Mouse (Mus musculus) erythroblast, embryonic 14.5 days (primary cell): ENCODE measurements around the gene Lypd1. TPM values are rescaled to one million over a fixed set of nuclear protein-coding genes. Genes with fewer than 3 reads are reported as not detected.

Experiments used
- H3K27me3 ChIP-seq: 2 replicates; pipeline ENCODE4 v1.6.1; 2012; ENCODE audit warnings: inconsistent platforms; ENCODE audit not compliant: control insufficient read depth
- H3K36me3 ChIP-seq: 2 replicates; pipeline ENCODE4 v1.6.1; 2012; ENCODE audit warnings: mild to moderate bottlenecking, inconsistent platforms; ENCODE audit not compliant: control insufficient read depth
- H3K4me1 ChIP-seq: 2 replicates; pipeline ENCODE4 v1.6.1; 2012; ENCODE audit warnings: inconsistent platforms; ENCODE audit not compliant: control insufficient read depth
- H3K4me3 ChIP-seq: replicated peaks from 2 replicates; pipeline ENCODE3; 2012; ENCODE audit warnings: moderate library complexity, mild to moderate bottlenecking, inconsistent platforms
- H3K9me3 ChIP-seq: 2 replicates; pipeline ENCODE4 v1.6.1; 2012; ENCODE audit warnings: low read length, inconsistent platforms, mixed read lengths; ENCODE audit not compliant: control insufficient read depth
- GATA1 ChIP-seq: IDR thresholded peaks from 2 replicates; pipeline ENCODE4 v1.6.1; 2012; ENCODE audit warnings: low read length, inconsistent platforms, mixed read lengths
- TAL1 ChIP-seq: IDR thresholded peaks from 3 replicates; pipeline ENCODE4 v1.6.1; 2012; ENCODE audit warnings: low read length, inconsistent platforms, mixed read lengths
- polyA plus RNA-seq: library from polyadenylated mRNA; stranded (reverse); fragments of >175 nt; gene quantifications from 2 replicates; pipeline ENCODE4 v1.2.3, GENCODE M21; 2012

Gene Lypd1
- not detected in 2 replicates for polyA plus RNA-seq

DNA sequence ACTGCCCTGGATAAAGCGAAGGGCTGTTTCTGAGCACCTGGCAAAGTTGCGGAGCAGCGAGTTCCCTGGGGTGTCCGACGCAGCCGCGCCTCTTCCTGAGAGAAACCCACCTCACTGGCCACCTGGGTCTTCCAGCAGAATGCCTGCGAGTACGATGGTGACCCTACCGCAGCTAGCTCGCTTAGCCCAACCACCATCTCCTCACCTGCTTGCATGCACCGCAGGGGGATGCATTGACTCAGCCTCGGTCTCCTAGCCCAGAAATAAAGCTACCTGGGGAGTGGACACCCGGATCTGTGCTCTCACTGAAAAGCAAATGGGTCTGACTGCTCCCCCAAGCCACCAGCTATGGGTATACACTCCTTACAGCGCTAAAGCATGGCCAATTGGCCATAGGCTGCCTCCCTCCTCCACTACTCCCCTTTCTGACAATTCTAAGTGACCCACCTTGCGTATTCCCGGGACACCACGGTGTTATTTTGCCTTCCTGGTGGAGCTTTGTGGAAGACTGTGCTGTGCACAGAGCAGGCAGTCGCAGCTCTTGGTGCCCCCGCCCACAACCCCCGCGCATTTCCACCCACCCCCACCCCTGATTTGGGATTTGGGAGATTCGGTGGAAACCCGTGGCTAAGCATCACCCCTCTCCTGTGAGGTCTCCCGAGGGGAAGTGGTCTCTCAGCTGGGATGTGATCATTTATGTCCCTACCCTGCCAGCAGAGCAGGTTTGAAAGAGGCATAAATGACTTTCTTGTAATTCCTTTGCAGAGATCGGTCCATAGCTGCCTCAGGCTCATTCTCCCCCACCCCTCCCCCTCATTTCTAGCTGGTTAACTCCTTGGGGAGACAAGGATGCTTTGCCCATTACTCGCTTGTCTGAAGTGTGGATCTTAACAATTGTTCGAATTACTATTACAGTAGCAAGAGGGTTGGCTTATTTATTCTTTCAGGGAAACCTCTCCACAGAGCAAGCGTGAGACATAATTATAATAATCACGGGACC lies at the start of gene Lypd1:
TSS of gene Lypd1 (minus strand) at position 501 of the 1,000 bp plus-strand sequence.
- Histone ChIP-seq H3K4me1 (no peaks in the 10 kb centered on the region), H3K36me3 (no peaks in the 10 kb centered on the region), H3K27me3 (peaks cover 33% of the 10 kb centered on the region), H3K4me3 (no peak within 1 kb of the TSS), H3K9me3 (no peaks in the 10 kb centered on the region)
- TF ChIP-seq TAL1 (no peak), GATA1 (no peak)

- Histone ChIP-seq H3K9me3 (no peaks in the 10 kb centered on the region), H3K4me3 (no peak overlapping the region), H3K27me3 (no peaks in the 10 kb centered on the region), H3K4me1 (no peaks in the 10 kb centered on the region), H3K36me3 (no peaks in the 10 kb centered on the region)
- no peak for TF ChIP-seq TAL1
- TF ChIP-seq GATA1: no peak
Measured at GRCm38 (mm10) chr1:125951026-125951425, 38.1 kb upstream of the Lypd1 start.

DNA sequence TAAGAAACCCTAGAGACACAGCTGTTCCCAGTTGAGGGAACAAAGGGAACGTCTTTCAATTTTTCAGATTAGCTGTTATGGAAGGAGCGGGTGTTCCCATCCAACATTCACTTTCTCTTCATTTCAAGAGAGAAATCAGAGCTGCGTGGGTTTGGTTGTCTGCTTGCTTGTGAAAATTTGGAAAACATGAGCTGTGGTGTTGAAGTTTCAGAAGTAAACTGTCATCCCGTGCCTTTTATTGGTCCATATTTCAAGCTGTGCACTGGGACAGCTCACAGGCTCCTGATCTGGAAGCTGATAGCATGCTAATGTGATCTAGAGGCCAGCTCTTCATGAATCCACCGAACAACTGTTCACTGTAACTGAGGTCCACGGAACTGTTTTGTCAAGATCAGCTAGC lies 36.2 kb upstream of the Lypd1 start:
- TF ChIP-seq TAL1 (no peak), GATA1 (no peak)
- Histone ChIP-seq H3K4me1 (no peaks in the 10 kb centered on the region), H3K27me3 (no peaks in the 10 kb centered on the region), H3K4me3 (no peak overlapping the region), H3K9me3 (no peaks in the 10 kb centered on the region), H3K36me3 (no peaks in the 10 kb centered on the region)

DNA sequence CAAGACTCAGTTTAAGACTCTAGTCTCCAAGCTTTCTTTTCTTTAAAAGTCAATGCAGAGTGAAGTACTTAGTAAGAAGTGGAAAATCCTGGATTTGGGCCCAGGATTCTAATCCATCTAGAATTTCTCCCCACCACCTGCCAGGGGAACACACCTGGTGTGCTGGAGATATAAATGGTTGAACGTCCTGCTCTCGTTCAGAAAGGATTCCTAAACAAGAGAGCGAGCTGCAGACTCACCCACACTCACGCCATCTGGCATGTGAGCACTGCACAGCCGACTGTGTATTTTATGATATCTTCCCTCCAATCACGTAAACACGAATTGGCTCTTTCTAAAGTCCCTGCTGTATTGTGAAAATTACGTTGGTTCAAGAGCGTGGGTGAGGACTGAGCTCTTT lies 32.2 kb upstream of the Lypd1 start:
- Histone ChIP-seq H3K4me3 (no peak overlapping the region), H3K4me1 (no peaks in the 10 kb centered on the region), H3K27me3 (no peaks in the 10 kb centered on the region), H3K9me3 (no peaks in the 10 kb centered on the region), H3K36me3 (no peaks in the 10 kb centered on the region)
- TF ChIP-seq TAL1 (no peak), GATA1 (no peak)

- Histone ChIP-seq H3K4me3 (no peak overlapping the region), H3K36me3 (no peaks in the 10 kb centered on the region), H3K4me1 (no peaks in the 10 kb centered on the region), H3K9me3 (no peaks in the 10 kb centered on the region), H3K27me3 (no peaks in the 10 kb centered on the region)
- TF ChIP-seq TAL1 (no peak), GATA1 (no peak)
Measured at GRCm38 (mm10) chr1:125943305-125943704, 30.4 kb upstream of the Lypd1 start.

DNA sequence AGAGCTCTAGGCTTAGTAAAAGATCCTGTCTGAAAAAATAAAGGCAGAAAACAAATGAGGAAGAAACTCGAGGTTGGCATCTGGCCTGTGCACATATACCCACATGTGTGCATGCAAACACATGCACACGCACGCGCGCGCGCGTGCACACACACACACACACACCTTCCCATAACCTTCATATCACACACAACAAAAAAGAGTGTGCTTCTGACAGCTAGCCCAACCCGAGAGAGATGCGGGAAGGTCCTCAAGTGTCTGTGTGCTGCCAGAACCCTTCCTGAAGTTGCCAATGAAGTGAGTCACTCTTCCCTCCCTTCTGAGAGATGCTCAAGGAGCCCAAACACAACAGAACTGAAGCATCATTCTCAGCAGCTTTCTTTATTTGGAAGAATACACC lies 12.6 kb upstream of the Lypd1 start:
- Histone ChIP-seq H3K9me3 (no peaks in the 10 kb centered on the region), H3K4me1 (no peaks in the 10 kb centered on the region), H3K27me3 (no peaks in the 10 kb centered on the region), H3K36me3 (no peaks in the 10 kb centered on the region), H3K4me3 (no peak overlapping the region)
- TF ChIP-seq TAL1: no peak
- TF ChIP-seq GATA1: no peak

DNA sequence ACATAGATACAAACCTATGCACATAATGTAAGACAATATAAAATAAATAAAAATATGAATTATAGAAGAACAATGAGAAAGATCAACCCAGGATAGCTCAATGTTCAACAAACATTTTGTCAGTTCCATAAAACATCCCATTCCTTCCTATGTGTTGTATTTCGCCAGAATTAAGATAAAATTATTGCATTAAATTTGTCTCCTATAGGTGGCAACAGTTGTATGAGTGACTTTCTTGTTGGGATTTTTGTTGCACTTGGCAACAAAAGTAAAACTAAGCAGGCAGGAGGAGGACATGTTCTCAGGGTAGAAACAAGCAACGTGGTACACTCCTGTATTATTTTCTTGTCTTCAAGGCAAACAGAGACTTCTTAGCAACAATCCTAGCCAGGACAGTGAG lies 10.2 kb upstream of the Lypd1 start:
- Histone ChIP-seq H3K9me3 (no peaks in the 10 kb centered on the region), H3K4me1 (no peaks in the 10 kb centered on the region), H3K27me3 (no peaks in the 10 kb centered on the region), H3K36me3 (no peaks in the 10 kb centered on the region), H3K4me3 (no peak overlapping the region)
- TF ChIP-seq GATA1 (no peak), TAL1 (no peak)

DNA sequence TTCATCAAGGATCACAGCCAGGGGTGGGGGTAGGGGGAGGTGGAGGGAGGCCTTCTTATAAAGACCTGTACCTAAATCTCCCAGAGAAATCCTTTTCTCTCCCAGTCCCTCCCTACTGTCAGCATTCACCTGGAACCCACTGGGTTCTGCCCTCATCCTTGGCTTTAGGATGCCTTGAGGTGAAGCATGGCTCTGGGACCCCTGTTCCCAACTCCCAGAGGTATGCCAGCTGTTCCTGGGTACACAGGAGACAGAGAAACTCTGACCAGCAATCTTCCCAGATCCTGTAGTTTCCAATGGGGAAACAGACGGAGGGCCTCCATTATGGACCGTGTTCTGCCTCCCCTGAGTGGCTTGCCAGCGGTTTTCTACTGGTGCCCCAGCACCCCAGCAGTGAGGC lies 7.8 kb upstream of the Lypd1 start:
- no peaks in the 10 kb centered on the region for H3K9me3 ChIP-seq
- no peaks in the 10 kb centered on the region for H3K4me1 ChIP-seq
- H3K4me3 ChIP-seq: no peak overlapping the region
- H3K36me3 ChIP-seq: no peaks in the 10 kb centered on the region
- TF ChIP-seq TAL1 (no peak), GATA1 (no peak)
- no peaks in the 10 kb centered on the region for H3K27me3 ChIP-seq

GRCm38 (mm10) chr1:125911901-125912445 lies 928 bp downstream of the Lypd1 start:
- Histone ChIP-seq H3K4me3 (no peak overlapping the region), H3K36me3 (no peaks in the 10 kb centered on the region), H3K27me3 (peaks cover 33% of the 10 kb centered on the region), H3K4me1 (no peaks in the 10 kb centered on the region), H3K9me3 (no peaks in the 10 kb centered on the region)
- TF ChIP-seq GATA1: no peak
- no peak for TF ChIP-seq TAL1
